Mouse (Mus musculus) left cerebral cortex, adult 6 months (tissue): ENCODE data around the gene Olfr620. TPM values are rescaled to one million over a fixed set of nuclear protein-coding genes. Genes with fewer than 3 reads are reported as not detected.

Experiments
- long read RNA-seq, 2 experiments: library from polyadenylated mRNA; unstranded; transcript quantifications; one replicate each; pipeline ENCODE4 v2.0.0; 2019 to 2020
- polyA plus RNA-seq: library from polyadenylated mRNA; unstranded; fragments of <200 nt; fragmentation: Nextera tagmentation; gene quantifications from 2 replicates; pipeline ENCODE4 v1.2.3, GENCODE M21; 2021

The Olfr620 gene
- polyA plus RNA-seq: not detected in 2 replicates
- long read RNA-seq, experiment 1: 0 reads
- long read RNA-seq, experiment 2: 0 reads

DNA sequence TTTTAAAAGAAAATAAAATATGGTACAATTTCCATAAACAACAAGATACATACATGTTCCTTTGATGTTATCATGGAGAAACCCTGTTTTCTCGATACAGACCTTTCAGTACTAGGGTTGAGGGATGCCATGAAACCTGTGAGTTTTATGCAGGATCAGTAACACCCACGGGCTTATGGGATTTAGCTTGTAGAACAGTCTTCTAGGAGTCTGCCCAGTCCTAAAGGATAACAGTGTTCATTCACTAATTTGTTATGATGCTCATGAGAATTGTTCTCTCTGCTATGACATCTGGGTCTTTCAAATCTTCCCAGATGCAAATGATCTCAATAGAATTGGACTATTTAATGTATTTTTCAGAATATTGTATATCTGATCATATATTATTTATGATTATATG lies at the start of gene Olfr620:
TSS of gene Olfr620 (minus strand) at position 101 of the 400 bp plus-strand sequence.

GRCm38 (mm10) chr7:103642602-103643001 lies 30.3 kb upstream of the Olfr620 start, which contains the start of gene Olfr622:
TSS of gene Olfr622 (minus strand) at chr7:103642702.

GRCm38 (mm10) chr7:103600275-103600674 lies 12.1 kb downstream of the Olfr620 start, which contains the start of gene Olfr619:
TSS of gene Olfr619 (plus strand) at chr7:103600575.

DNA sequence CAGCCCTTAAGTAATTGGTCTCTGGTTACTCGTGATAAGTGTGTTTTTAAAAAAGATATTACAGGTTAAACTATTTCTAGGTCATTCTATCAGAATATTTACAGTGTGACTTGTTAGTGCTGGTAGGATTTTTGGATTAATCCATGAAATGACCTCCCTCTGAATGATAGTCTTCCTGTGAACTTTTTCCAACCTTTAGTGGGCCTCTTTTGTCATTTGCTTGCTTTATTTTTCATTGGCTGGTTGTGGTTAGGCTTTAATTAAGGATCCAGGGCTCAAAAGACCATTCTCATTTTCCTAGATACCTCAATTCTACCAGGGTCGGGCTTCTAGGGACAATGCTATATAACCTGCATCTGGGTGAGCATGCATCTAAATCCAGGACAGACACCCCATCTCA lies 22.5 kb downstream of the Olfr620 start, which contains the start of gene Olfr618:
TSS of gene Olfr618 (plus strand) at position 301 of the 400 bp plus-strand sequence.

DNA sequence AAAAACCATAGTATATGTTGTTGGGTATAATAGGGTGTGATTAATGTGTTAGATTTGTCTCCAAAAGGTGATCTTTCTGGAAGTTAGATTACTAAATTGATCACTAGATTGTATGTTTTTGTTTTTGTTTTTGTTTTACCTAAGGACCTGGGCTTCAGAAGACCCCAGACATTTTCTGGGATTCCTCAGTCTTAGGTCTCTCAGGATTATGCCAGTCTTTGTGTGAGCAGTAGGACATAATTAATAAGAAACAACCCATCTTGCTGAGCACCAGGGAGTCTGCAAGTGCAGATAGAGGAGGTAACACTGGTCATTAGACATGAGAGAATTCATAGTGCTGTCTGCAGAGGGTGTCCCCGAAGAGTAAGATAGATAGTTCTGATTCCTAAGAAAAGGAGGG lies 39.6 kb downstream of the Olfr620 start, which contains the start of gene Olfr617:
TSS of gene Olfr617 (plus strand) at position 301 of the 400 bp plus-strand sequence.

DNA sequence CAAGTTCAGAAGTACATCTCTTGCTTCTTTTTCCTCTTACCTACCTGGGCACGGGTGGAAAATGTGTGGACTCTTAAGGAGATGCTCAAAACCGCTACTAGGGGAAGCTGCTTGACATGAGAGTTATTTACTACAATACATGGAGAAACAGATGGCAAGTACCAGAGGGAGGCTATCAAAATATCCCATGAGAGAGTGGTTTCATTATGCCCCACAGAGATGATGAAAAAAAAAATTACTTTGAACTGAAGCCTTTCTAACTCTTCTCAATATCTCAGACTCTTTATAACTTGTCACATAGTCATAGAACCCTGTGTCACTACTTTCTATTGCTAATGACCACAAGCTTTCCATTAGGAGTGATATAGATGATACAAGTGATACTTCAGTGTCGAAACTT lies 43.3 kb downstream of the Olfr620 start, which contains the start of gene Olfr616:
TSS of gene Olfr616 (minus strand) at position 101 of the 400 bp plus-strand sequence.

GRCm38 (mm10) chr7:103555779-103556178 lies 56.6 kb downstream of the Olfr620 start, which contains the start of gene Olfr615:
TSS of gene Olfr615 (plus strand) at chr7:103556079.

Other genes starting within 250 kb of the Olfr620 start
- not detected in 2 replicates for gene Olfr601, start 249.9 kb downstream of the Olfr620 start, polyA plus RNA-seq
- not detected in 2 replicates for gene Olfr603, start 226.4 kb downstream of the Olfr620 start, polyA plus RNA-seq
- gene Usp17lc, start 197.5 kb downstream of the Olfr620 start, polyA plus RNA-seq: not detected in 2 replicates
- gene Olfr605, start 167.1 kb downstream of the Olfr620 start, polyA plus RNA-seq: not detected in 2 replicates
- not detected in 2 replicates for gene Olfr606, start 163.5 kb downstream of the Olfr620 start, polyA plus RNA-seq
- gene Olfr607, start 148.4 kb downstream of the Olfr620 start, polyA plus RNA-seq: not detected in 2 replicates
- gene Olfr608, start 142.7 kb downstream of the Olfr620 start, polyA plus RNA-seq: not detected in 2 replicates
- not detected in 2 replicates for gene Olfr609, start 114.5 kb downstream of the Olfr620 start, polyA plus RNA-seq
- not detected in 2 replicates for gene Olfr610, start 100.4 kb downstream of the Olfr620 start, polyA plus RNA-seq
- gene Olfr611, start 91.7 kb downstream of the Olfr620 start, polyA plus RNA-seq: not detected in 2 replicates
- not detected in 2 replicates for gene Olfr612, start 69.8 kb downstream of the Olfr620 start, polyA plus RNA-seq
- not detected in 2 replicates for gene Olfr613, start 64.5 kb downstream of the Olfr620 start, polyA plus RNA-seq
- not detected in 2 replicates for gene Olfr615, start 56.5 kb downstream of the Olfr620 start, polyA plus RNA-seq
- gene Olfr616, start 43.4 kb downstream of the Olfr620 start, polyA plus RNA-seq: not detected in 2 replicates
- gene Olfr617, start 39.5 kb downstream of the Olfr620 start, polyA plus RNA-seq: not detected in 2 replicates
- not detected in 2 replicates for gene Olfr618, start 22.4 kb downstream of the Olfr620 start, polyA plus RNA-seq
- gene Olfr619, start 12.0 kb downstream of the Olfr620 start, polyA plus RNA-seq: not detected in 2 replicates
- not detected in 2 replicates for gene Olfr622, start 30.2 kb upstream of the Olfr620 start, polyA plus RNA-seq
- not detected in 2 replicates for gene Olfr623, start 51.2 kb upstream of the Olfr620 start, polyA plus RNA-seq
- 0.01 TPM in 1 of 2 replicates, not detected in the other for gene Olfr624, start 58.7 kb upstream of the Olfr620 start, polyA plus RNA-seq
- not detected in 2 replicates for gene Olfr625-ps1, start 70.2 kb upstream of the Olfr620 start, polyA plus RNA-seq
- gene Olfr243, start 102.1 kb upstream of the Olfr620 start, polyA plus RNA-seq: not detected in 2 replicates
- not detected in 2 replicates for gene Olfr628, start 117.8 kb upstream of the Olfr620 start, polyA plus RNA-seq
- gene Olfr629, start 132.4 kb upstream of the Olfr620 start, polyA plus RNA-seq: not detected in 2 replicates
- gene Olfr630, start 144.8 kb upstream of the Olfr620 start, polyA plus RNA-seq: not detected in 2 replicates
- gene Olfr69, start 159.1 kb upstream of the Olfr620 start, polyA plus RNA-seq: not detected in 2 replicates
- not detected in 2 replicates for gene Olfr68, start 167.2 kb upstream of the Olfr620 start, polyA plus RNA-seq
- gene Olfr67, start 179.3 kb upstream of the Olfr620 start, polyA plus RNA-seq: not detected in 2 replicates
- 3.2 and 6.0 TPM in 2 replicates for gene Hbb-bt, start 201.5 kb upstream of the Olfr620 start, polyA plus RNA-seq
- gene Hbb-bs, start 215.6 kb upstream of the Olfr620 start, polyA plus RNA-seq: 18.9 and 25.8 TPM in 2 replicates
- not detected in 2 replicates for gene Hbb-bh2, start 228.0 kb upstream of the Olfr620 start, polyA plus RNA-seq
- not detected in 2 replicates for gene Hbb-bh1, start 230.6 kb upstream of the Olfr620 start, polyA plus RNA-seq
- 0.20 TPM in 1 of 2 replicates, not detected in the other for gene Hbb-y, start 240.7 kb upstream of the Olfr620 start, polyA plus RNA-seq